Mouse (Mus musculus): Measurements from ENCODE around the gene Lamtor5. TPM values are rescaled to one million over a fixed set of nuclear protein-coding genes. Genes with fewer than 3 reads are reported as not detected.

Lamtor5 gene
- 142 and 148 TPM in 2 replicates for polyA plus RNA-seq (2015; fragmentation: Nextera tagmentation; extraction: Ambion mirVana)

GRCm38 (mm10) chr3:107278479-107279269, at the start of gene Lamtor5:
Gene Lamtor5 (plus strand): TSS chr3:107278858.

DNA sequence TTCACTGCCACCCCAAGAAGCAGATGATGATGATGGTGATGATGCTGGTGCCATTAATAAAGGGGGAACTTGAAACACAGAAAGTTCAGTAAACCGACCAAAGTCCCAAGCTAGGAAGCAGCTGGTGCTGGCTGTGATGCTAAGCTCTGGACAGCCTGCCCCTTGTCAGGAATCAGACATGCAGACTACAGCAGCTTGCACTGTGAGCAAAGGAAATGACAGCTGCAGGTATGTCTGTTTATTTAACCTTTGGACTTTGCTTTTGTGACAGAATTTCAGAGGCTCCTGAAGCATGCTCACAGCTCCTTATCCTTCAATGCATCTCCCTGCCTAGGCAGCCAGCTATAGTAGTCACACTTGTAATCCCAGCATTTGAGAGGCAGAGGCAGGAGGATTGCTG, 48.1 kb upstream of the Lamtor5 start, which contains the start of gene A630076J17Rik:
Gene A630076J17Rik (plus strand): TSS at position 88 of the 400 bp plus-strand sequence.

GRCm38 (mm10) chr3:107239607-107240006, 39.1 kb upstream of the Lamtor5 start, which contains the start of gene Prok1:
Gene Prok1 (minus strand): TSS chr3:107239707.

GRCm38 (mm10) chr3:107290764-107291381, 12.2 kb downstream of the Lamtor5 start, which contains the start of gene Slc16a4:
Gene Slc16a4 (plus strand): TSS chr3:107291230.

Other genes starting within 250 kb of the Lamtor5 start
- 0.19 and 0.24 TPM in 2 replicates for gene Kcna3, start 242.7 kb upstream of the Lamtor5 start, polyA plus RNA-seq (2015; fragmentation: Nextera tagmentation; extraction: Ambion mirVana)
- gene Kcna2, start 177.7 kb upstream of the Lamtor5 start, polyA plus RNA-seq (2015; fragmentation: Nextera tagmentation; extraction: Ambion mirVana), result 0.15 and 0.19 TPM in 2 replicates
- gene Kcna10, start 95.8 kb upstream of the Lamtor5 start, polyA plus RNA-seq (2015; fragmentation: Nextera tagmentation; extraction: Ambion mirVana), result 1.5 and 2.3 TPM in 2 replicates
- 1.0 TPM in 1 of 2 replicates, not detected in the other for gene Cym, start 57.1 kb upstream of the Lamtor5 start, polyA plus RNA-seq (2015; fragmentation: Nextera tagmentation; extraction: Ambion mirVana)
- gene A630076J17Rik, start 48.2 kb upstream of the Lamtor5 start, polyA plus RNA-seq (2015; fragmentation: Nextera tagmentation; extraction: Ambion mirVana), result not detected in 2 replicates
- not detected in 2 replicates for gene Prok1, start 39.2 kb upstream of the Lamtor5 start, polyA plus RNA-seq (2015; fragmentation: Nextera tagmentation; extraction: Ambion mirVana)
- 0.71 and 1.2 TPM in 2 replicates for gene Slc16a4, start 12.4 kb downstream of the Lamtor5 start, polyA plus RNA-seq (2015; fragmentation: Nextera tagmentation; extraction: Ambion mirVana)
- 7.4 and 8.3 TPM in 2 replicates for gene Rbm15, start 54.8 kb downstream of the Lamtor5 start, polyA plus RNA-seq (2015; fragmentation: Nextera tagmentation; extraction: Ambion mirVana)
- 5.6 and 6.5 TPM in 2 replicates for gene Kcnc4, start 180.7 kb downstream of the Lamtor5 start, polyA plus RNA-seq (2015; fragmentation: Nextera tagmentation; extraction: Ambion mirVana)
- gene Slc6a17, start 239.2 kb downstream of the Lamtor5 start, polyA plus RNA-seq (2015; fragmentation: Nextera tagmentation; extraction: Ambion mirVana), result 0.45 and 0.78 TPM in 2 replicates

Measured in skeletal muscle tissue, postnatal 0 days (tissue).